Mouse (Mus musculus) layer of hippocampus, postnatal 36 days (tissue): ENCODE data around the gene Adgrl1. TPM values are rescaled to one million over a fixed set of nuclear protein-coding genes. Genes with fewer than 3 reads are reported as not detected.

Experiments used
- DNase-seq, 2 experiments: peaks; one replicate each; pipeline ENCODE4 v3.0.0; 2022
- total RNA-seq, 2 experiments: library from RNA; stranded (reverse); gene quantifications; 2 replicates each; pipeline ENCODE4 v1.2.3; 2021

Adgrl1 gene
- total RNA-seq, 2 experiments from 2014 or later: 319 to 321 TPM

DNA sequence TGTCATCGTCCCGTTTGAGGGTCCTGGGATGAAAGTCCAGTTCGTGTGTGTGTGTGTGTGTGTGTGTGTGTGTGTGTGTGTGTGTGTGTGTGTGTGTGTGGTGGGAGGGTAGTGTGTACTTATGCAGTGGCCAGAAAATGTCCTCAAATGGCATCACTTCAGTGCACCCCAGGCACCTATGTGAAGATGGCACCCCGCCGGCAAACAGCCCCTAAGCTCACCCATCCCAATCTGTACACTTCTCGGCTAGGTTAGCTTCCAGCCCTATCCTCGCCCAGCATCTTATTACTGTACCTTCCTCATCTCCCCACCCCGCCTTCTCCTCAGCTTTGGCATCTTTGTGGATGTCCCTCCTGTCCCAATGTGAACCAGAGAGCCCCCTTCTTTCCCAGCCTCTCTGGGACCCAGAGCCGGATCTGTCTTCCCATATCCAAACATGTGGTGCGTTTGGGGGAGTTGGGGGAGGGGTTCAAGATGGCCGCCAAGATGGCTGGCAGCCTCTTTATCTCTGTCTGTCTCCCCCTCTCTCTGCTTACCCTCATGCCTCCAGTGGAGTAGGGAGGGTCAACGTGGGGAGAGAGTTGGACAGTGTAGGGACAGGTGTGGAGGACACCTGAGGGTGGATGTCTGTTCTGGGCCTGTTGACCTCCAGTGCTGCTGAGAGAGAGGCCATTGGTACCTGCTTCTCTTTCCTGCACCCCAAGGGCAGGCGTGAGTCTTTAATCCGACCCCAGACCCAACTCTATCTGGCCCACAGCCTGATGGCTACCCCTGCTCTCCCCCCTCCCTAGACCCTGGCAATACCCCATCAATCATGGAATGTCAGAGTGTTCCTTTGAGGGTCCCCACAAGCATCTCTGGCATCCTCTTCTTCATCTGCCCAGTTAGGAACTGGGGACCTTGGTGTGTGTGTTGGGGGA, 1.9 kb downstream of the Adgrl1 start:
- peak in 1 of 2 experiments; percentile 39 for DNase-seq

GRCm38 (mm10) chr8:83902961-83903666, 3.2 kb downstream of the Adgrl1 start:
- peak in 1 of 2 experiments; percentile 60 for DNase-seq

GRCm38 (mm10) chr8:83908583-83908982, 8.7 kb downstream of the Adgrl1 start:
- no peak for DNase-seq

DNA sequence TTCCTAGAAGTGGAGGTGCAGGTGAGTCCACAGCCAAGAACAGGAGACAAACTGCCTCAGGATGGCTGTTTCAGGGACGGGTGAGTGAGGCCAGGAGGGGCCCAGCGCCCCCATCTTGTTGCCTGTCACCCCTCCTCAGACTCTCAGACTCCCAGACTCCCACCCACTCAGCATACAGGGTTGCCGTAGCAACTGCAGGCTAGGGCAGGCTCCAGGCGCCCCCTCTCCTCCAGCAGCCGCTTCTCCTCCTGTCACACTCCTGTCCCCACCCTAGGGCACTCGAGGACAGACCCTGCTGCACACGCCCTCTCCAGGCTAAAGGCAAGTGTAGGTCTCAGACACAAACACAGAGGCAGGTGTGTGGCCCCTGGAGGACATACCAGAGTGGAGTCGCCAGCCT, 9.4 kb downstream of the Adgrl1 start:
- DNase-seq: peak in 1 of 2 experiments; percentile 61

GRCm38 (mm10) chr8:83911809-83912731, 12.2 kb downstream of the Adgrl1 start:
- DNase-seq: no peak

DNA sequence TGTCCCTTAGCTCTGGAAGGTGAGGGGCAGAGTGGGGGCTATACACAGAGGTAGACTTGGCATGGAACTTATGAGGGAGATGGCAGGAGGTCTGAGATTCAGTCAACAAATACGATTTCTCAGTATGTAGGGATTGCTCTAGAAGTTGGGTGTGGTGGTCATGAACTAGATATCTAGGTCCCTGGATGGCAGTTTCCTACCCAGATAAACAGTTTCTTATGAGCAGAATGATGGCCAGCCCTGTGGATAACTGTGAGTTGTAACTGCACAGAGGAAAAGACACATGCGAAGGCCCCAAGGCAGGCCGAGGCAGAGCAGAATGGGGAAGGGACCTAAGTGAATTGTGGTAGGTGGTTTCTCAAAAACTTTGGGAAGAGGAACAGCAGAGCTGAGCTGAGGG, 14.3 kb downstream of the Adgrl1 start:
- DNase-seq: no peak

DNA sequence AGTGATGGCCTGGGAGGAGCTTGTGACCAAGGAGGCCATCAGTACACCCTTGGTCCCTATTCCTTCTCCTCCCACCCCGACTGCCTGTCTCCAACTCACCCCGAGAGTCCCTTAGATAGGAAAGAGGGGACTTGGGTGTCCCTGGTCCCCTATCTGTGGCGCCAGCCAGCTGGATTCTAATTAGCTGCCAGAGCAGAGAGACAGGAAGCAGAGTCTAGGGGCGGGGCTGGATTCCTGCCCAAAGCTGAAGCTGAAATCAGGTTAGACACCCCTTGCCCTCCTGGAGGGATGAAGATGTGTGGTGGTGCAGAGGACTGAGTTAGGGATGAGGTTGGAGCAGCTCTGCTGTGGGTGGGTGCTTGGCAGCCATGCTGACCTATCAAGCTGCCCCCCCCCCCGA, 15.0 kb downstream of the Adgrl1 start:
- no peak for DNase-seq

GRCm38 (mm10) chr8:83916015-83916414, 16.1 kb downstream of the Adgrl1 start:
- peak; percentile 70 to 75 for DNase-seq

DNA sequence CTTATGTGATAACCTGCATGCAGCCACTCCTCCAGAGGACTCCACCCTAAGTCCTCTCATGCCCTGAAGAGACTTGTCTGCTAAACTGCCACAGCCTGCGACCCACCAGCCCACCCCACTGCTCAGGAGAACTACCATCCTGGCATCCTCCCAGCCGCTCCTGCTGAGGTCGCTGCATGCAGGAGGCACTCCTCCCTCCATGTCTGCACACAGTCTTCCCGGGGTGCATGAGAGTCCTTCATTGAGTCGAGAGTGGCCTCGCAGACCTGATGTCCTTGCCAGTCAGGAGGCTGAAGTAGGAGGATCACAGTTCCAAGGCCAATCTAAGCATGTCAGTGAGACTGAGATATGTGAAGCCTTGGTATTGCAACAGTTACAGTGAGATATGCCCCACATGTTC, 17.7 kb downstream of the Adgrl1 start:
- DNase-seq: no peak

DNA sequence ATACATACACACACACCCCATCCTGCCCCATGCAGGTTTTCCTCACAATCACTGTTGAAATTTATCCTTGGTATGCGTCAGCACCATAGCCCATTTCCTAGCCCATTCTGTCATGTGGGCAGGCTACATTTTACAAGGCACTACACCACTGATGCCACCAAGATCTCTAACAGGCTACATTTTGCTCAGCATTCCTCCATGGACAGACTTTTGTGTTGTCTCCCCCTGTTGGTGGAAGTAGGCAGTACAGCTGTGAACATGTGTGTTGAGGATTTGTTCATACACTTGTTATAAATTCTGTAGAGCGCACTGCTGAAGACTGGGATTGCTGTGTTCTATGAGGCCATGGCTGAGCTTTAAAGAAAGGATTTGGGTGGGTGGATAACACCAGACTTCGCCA, 21.7 kb downstream of the Adgrl1 start:
- peak; percentile 67 to 83 for DNase-seq

- no peak for DNase-seq
Measured at GRCm38 (mm10) chr8:83922727-83923126, 22.8 kb downstream of the Adgrl1 start.

GRCm38 (mm10) chr8:83924585-83924984, 24.7 kb downstream of the Adgrl1 start:
- DNase-seq: no peak

DNA sequence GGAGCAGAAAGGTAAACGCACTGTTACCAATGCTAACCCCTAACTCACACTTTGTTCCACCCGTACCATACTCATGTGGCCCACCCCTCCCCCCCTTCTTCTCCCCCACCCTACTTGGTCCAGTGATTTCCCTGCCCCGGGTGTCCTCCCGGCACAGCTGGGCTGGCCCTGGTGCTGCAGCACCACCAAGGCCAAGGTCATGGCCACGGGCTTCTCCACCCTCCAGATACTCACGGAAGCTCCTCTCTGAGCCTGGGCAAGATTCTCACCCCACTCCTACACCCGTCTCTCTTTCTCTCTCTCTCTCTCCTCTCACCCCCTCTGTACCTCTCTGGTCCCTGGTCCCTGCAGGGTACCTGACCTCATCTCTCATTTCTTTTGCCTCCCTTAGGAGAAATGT, 26.4 kb downstream of the Adgrl1 start:
- DNase-seq: no peak

DNA sequence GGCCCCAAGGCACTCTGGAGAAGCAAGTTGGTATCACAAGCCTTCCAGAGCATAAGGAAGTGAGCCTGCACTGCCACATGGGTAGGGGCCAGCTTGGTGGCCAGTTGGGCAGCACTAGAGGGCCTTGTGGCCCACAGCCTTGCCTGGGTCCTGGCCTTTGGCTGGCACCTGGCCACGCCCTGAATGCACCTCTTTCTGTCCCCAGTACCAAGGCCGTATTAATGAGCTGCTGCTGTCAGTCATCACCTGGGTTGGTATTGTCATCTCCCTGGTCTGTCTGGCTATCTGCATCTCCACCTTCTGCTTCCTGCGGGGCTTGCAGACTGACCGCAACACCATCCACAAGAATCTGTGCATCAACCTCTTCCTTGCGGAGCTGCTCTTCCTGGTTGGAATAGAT, 34.3 kb downstream of the Adgrl1 start:
- DNase-seq: no peak

DNA sequence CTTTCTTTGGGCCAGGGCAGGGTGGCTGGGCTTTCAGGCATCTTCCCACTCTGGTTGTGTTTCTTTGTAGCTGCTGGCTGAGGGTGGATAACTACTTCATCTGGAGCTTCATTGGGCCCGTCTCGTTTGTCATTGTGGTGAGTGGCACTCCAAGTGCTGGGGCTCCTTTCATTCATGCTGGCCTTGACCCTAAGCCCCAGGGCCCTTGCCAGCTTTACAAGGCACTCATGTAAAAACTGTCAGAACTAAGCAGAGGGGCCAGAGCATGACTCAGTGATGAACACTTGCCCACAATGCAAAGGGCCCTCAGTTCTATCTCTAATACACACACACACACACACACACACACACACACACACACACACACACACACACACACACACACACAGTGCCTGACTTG, 35.1 kb downstream of the Adgrl1 start:
- DNase-seq: no peak

- no peak for DNase-seq
Measured at GRCm38 (mm10) chr8:83935435-83935834, 35.5 kb downstream of the Adgrl1 start.

- no peak for DNase-seq
Measured at GRCm38 (mm10) chr8:83937645-83938044, 37.7 kb downstream of the Adgrl1 start.

GRCm38 (mm10) chr8:83938330-83938729, 38.4 kb downstream of the Adgrl1 start:
- DNase-seq: no peak

DNA sequence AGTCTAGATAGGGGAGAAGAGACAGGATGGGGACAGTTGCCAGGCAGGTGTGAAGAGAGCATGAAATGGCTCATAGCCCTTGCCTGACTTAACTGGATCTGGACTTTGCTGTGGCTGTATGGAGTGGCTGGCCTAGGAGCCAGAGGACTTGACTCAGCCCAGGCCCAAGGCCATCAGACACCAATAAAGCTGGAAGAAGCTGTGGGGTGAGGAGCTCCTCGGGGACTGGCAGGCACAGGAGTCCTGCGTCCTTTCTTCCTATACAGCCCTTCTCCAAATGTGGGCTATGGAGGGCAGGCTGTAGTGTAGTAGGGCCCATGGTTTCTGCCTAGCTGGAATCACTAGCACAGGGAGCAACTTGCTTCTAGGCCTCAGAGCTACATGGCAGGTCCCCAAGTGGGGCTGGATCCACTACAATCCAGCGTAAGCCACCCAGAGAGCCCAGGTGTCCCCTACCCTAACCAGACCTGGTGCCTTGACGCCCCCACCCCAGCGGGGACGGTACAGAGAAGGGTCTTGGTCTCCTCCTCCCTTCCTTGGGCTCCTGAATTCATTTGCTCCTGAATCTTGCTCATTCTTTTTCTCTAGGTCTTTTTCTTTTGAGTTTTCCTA, 41.3 kb downstream of the Adgrl1 start:
- DNase-seq: no peak

- no peak for DNase-seq
Measured at GRCm38 (mm10) chr8:83942446-83942845, 42.5 kb downstream of the Adgrl1 start.

DNA sequence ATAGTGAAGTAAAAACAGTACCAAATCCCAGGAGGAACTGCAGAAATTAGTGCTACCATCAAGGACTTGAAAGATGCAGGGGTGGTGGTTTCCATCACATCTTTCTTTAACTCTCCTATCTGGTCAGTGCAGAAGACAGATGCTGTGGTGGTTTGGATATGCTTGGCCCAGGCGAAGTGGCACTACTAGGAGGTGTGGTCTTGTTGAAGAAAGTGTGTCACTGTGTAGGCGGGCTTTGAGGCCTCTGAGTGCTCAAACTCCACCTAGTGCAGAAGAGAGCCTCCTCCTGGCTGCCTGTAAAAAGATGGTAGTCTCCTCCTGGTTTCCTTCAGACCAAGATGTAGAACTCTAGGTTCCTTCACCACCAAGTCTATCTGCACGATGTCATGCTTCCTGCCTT, 45.6 kb downstream of the Adgrl1 start:
- no peak for DNase-seq

GRCm38 (mm10) chr8:83954749-83955105, 54.8 kb downstream of the Adgrl1 start:
- no peak for DNase-seq
